Mouse (Mus musculus) embryonic fibroblast, embryonic 13.5 days (primary cell): Measurements from ENCODE around the gene Tigd3. TPM values are rescaled to one million over a fixed set of nuclear protein-coding genes. Genes with fewer than 3 reads are reported as not detected.
A peak's percentile ranks its signal among the peaks of the same experiment; 100 is the strongest.

ENCODE experiments used
- H3K27ac ChIP-seq: 2 replicates; pipeline ENCODE4 v1.5.1; 2012; ENCODE audit warnings: low read length, control low read depth, inconsistent platforms; ENCODE audit not compliant: insufficient read depth
- H3K4me1 ChIP-seq: 2 replicates; pipeline ENCODE4 v1.6.1; 2011; ENCODE audit warnings: low read length; ENCODE audit not compliant: control insufficient read depth, insufficient read depth
- H3K4me3 ChIP-seq: 2 replicates; pipeline ENCODE4 v1.5.1; 2011; ENCODE audit warnings: mild to moderate bottlenecking, control low read depth, low read length; ENCODE audit not compliant: insufficient read depth
- CTCF ChIP-seq: IDR thresholded peaks from 2 replicates; pipeline ENCODE4 v1.5.1; 2011; ENCODE audit warnings: mild to moderate bottlenecking, control low read depth, low read length, moderate library complexity, borderline replicate concordance; ENCODE audit not compliant: insufficient read depth
- POLR2A ChIP-seq: IDR thresholded peaks from 2 replicates; pipeline ENCODE4 v1.6.1; 2011; ENCODE audit warnings: low read depth, mild to moderate bottlenecking, control low read depth, low read length, moderate library complexity
- polyA plus RNA-seq: library from polyadenylated mRNA; stranded (reverse); fragments of >200 nt; gene quantifications from 2 replicates; pipeline ENCODE4 v1.2.4, GENCODE M21; 2011; ENCODE audit warnings: low read depth; ENCODE audit not compliant: missing spikeins, insufficient read length

Gene Tigd3
- 0.60 and 1.5 TPM in 2 replicates for polyA plus RNA-seq

DNA sequence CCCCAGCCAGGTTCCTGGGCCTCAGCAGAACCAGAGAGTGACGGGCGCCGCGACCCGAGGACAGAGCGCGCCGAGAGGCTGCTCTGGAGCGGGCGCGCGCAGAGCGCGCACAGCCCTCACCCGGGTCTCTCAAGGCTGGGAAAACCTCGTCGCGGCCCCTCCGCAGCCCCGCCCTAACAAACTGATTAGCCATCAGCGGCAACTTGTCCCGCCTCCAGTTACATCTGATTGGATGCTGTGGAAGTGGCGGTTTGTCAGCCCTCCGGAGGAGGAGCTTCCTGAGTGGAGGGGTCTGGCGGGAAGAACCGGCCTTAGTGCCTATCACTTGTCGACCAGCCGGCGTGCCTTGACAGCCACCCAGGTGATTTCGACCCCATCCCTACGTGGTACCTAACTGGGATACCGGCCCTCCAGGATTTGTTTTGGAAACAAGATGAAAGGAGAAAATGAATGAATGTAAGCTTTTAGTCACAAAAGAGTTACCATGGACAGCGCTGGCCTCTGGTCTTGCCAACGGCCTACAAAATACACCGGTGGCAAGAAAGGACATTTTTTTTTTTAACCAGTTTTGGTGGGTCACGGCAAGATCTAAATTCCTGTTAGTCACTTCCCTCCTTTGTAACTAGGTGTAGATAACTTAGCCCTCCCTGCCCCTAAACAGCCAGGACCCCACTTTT is at the start of gene Tigd3:
TSS of gene Tigd3 (minus strand) at position 148 of the 677 bp plus-strand sequence.
- Histone ChIP-seq H3K4me3 (peak within 1 kb of the TSS; percentile 16), H3K27ac (no peak within 1 kb of the TSS), H3K4me1 (peaks cover 3% of the 10 kb centered on the region; the same call in 1 of the 2 replicates)
- TF ChIP-seq POLR2A = peak; percentile 49
- TF ChIP-seq CTCF = no peak

DNA sequence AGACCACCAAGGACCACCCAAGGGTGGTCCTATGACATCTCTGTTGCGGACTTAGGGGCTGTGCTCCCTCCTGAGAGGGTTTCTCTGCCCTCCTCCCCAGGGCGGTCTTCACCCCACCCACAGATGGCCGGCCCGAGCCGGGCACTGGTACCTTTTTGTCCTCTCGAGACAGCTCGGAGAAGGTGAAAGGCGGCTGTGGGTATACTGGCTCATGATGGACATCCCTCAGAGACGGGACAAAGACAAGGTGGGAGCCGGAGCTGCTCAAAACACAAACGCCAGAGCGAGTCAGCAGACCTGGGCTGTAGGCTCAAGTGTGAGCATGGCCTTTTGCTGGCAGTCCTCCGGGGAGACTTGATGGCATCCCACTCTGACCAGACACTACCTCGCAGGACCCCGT is 49.5 kb upstream of the Tigd3 start:
- TF ChIP-seq CTCF (no peak), POLR2A (no peak)
- H3K4me1 ChIP-seq = peaks cover 20% of the 10 kb centered on the region
- no peak overlapping the region for H3K4me3 ChIP-seq
- H3K27ac ChIP-seq = no peak overlapping the region

DNA sequence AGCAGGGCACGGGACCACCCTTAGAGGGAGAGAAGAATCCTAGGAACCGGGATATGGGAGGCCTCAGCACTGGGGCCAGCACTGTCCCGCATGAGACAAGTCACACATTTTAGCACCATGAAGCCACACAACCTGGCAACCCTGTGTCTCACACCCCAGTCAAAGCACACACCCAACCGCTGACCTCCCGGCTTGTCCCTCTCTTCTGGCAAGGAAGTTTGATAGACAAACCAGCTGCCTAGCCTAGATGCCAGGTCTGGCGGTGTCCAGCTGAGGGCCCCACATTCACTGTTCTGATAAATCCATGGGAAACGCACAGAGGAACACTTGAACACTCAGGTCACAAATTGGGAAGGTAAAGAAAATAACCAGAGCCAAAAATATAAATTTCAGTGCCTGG is 48.6 kb upstream of the Tigd3 start:
- Histone ChIP-seq H3K4me3 (no peak overlapping the region), H3K27ac (no peak overlapping the region)
- TF ChIP-seq CTCF (no peak), POLR2A (no peak)

DNA sequence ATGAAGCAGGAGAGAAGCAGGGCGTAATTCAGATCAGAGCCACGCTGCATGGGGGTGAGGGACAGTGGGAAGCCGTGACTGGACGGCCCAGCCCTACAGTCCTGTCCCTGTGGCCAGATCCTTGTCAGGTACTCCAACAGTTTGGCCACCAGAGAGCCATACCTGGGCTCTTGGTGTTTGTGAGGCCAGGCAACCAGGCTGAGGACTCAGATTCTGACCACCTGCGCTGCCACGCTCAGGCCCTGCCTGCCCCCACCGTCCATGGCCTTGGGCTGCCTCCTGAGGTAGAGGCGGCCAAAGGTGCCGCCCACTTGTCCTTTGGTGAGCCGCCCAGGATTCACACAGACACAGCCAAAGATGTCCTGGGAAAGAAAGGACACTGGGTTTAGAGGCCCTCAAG is 46.7 kb upstream of the Tigd3 start:
- Histone ChIP-seq H3K4me3 (no peak overlapping the region), H3K27ac (peak overlapping the region; percentile 90)

More for the DNA sequence above, 48.6 kb upstream of the Tigd3 start:
- peaks cover 20% of the 10 kb centered on the region for H3K4me1 ChIP-seq

DNA sequence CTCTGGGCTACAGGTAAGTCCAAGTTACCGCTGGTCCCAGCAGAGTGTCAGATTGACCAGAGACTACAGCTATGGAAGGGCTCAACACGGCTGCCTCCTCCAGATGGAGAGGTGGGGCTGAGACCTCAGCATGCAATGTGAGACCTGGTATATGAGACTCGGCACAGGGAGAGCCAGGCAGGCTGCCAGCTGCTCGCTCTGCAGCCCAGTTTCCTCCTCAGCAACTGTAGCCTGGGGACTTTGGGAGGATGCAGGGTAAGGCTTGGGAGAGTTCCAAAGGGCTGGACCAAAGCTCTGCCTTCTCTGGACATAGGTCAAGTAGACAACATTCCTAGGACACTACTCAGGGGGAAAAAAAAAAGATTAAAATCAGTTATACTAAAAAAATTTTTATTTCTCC is 46.2 kb upstream of the Tigd3 start:
- Histone ChIP-seq H3K4me3 (no peak overlapping the region), H3K4me1 (peaks cover 10% of the 10 kb centered on the region), H3K27ac (peak overlapping the region; percentile 90)
- no peak for TF ChIP-seq CTCF
- no peak for TF ChIP-seq POLR2A

More for the DNA sequence above, 46.7 kb upstream of the Tigd3 start:
- H3K4me1 ChIP-seq = peaks cover 15% of the 10 kb centered on the region
- TF ChIP-seq POLR2A (no peak), CTCF (no peak)

DNA sequence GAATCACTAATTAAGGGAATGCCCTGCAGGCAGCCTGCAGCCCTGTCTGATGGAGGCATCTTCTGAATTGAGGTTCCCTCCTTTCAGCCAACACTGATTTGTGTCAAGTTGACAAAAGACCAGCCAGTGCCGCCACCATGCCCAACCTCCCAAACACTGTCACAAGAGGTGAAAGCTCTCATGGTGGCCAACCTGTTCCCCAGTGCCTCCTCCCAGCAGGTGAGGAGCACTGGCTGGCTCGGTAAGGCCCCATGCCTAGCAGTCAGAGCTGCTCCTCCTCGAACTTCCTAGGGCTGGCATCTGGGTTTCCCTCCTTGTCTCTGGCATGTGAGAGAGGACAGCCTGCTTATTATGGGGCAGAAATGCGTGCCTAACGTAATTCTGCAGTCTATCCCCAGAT is 45.8 kb upstream of the Tigd3 start:
- Histone ChIP-seq H3K4me1 (peaks cover 9% of the 10 kb centered on the region), H3K4me3 (no peak overlapping the region), H3K27ac (peak overlapping the region; percentile 56)
- no peak for TF ChIP-seq CTCF
- TF ChIP-seq POLR2A = no peak

DNA sequence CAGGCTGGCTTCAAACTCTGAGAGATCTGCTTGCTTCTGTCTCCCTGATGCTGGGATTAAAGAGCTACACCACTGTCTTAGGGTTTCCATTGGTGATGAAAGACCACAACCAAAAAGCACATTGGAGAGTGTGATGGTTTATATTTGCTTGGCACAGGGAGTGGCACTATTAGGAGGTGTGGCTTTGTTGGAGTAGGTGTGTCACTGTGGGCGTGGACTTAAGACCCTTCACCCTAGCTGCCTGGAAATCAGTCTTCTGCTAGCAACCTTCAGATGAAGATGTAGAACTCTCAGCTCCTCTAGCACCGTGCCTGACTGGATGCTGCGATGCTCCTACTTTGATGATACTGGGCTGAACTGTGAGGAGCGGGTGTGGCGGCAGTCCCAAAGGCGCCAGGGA is 44.6 kb upstream of the Tigd3 start:
- no peak overlapping the region for H3K27ac ChIP-seq
- H3K4me1 ChIP-seq = peaks cover 9% of the 10 kb centered on the region
- TF ChIP-seq CTCF = no peak
- no peak for TF ChIP-seq POLR2A
- H3K4me3 ChIP-seq = no peak overlapping the region

DNA sequence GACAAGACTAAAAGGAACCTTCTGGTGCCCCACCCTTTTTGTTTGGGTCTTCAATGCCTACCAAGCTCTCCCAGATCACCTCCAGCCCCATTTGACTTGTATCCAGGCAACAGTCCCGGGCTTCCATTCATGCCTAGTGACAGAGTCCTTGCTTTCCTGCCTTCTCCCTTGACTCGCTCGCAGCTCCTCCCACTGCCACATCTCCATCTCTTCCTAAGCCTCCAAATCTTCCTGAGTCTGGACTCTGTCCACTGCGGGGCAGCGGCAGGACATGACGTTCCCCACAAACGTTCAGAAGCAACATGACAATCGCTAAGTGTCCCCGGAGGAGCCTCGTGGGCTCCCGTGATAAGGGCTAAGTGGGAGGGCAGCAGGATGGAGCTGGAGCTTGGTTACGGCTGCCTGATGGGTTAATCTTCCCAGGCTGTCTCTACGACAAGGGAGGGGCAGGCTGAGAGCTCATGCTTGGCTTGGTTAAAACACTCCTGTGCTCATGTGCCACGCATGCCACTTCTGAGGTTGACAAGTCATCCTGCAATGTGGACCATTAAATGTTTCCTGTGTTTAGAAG is 44.0 kb upstream of the Tigd3 start:
- H3K27ac ChIP-seq = no peak overlapping the region

DNA sequence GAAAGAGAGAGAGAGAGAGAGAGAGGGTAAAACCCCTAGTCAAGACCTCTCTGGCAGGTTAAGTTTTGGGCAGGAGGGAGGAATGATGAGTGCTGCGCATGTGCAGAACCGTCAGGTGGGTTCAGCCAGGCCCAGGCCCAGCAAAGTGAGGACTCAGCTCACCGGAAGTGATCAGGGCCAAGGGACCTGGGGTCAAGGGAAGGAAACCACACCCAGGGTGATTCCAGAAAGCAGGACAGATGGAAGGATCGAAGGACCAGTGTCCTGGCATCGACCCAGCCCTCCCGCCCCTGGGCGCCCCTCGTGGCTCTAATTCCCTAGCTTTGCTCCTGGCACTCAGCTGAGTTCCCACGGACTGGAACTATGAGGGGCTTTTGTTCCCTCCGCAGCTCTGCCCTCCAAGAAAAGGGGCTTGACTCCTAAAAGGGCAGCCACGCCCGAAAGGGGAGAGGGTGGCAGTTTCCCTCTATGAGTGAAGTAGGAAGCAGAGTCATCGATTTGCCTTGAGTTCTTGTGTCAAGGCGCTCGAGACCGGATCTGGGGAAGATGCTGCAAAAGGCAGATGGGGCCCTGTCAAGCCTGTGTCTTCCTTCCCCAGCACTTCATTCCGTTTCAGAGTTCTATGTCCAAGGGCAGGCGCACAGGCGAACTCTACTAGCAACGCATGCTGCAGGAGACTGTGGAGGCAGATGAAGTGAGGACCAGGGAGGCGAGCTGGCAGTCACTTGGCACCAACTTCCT is 43.3 kb upstream of the Tigd3 start:
- no peak overlapping the region for H3K27ac ChIP-seq
- no peak overlapping the region for H3K4me3 ChIP-seq
- TF ChIP-seq CTCF = no peak
- H3K4me1 ChIP-seq = peaks cover 9% of the 10 kb centered on the region

More for the DNA sequence above, 44.0 kb upstream of the Tigd3 start:
- TF ChIP-seq POLR2A = no peak
- TF ChIP-seq CTCF = no peak
- Histone ChIP-seq H3K4me1 (peaks cover 9% of the 10 kb centered on the region), H3K4me3 (no peak overlapping the region)

DNA sequence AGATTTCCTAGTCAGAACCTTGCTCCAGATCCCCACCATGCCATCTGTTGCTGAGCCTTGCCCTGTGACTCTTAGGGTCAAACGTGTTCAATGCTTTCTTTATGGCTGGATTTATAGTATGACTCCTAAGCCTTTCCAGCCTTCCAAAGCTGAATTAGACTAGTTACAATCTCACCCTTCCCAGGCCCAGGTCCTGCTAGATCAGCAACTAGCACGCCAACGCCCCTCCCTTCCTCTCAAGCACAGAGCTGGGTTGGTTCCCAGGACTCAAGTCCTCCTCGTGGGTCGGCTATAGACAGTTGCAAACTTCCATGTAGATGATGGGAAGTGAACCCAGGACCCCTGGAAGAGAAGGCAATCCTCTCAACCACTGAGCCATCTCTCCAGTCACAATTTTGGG is 41.7 kb upstream of the Tigd3 start:
- TF ChIP-seq POLR2A (no peak), CTCF (no peak)
- H3K4me3 ChIP-seq = no peak overlapping the region
- H3K27ac ChIP-seq = no peak overlapping the region
- H3K4me1 ChIP-seq = peaks cover 8% of the 10 kb centered on the region
